Mouse (Mus musculus): ENCODE measurements at regions not wholly inside any gene's neighbourhood (a gene's known extent, or its start where the extent isn't known, plus 50 kb on each side); places are given as distances from the start of the nearest gene placed in this dataset.

DNA sequence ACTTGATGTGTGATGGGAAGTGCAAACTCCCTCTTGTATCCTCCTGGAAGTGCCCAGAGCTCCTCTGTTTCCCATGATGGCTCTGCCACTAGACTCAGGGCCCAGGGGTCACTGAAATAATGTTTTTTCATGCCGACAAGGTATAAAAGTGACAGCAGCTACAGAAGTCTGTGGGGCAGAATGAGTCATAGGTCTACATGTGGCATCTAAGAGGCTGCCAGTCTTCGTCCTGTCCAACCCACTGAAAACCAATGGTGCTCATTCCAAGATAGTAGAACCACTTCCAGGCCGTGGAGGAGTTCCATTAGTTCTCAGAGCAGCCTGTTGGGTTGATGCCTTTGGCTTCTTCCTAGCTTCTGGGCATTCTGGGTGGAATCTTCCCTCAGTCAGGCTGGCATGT, 65.3 kb upstream of the Atp1a1 start:
- Histone ChIP-seq H3K27me3 (ENCODE audit: control insufficient read depth, insufficient read depth, low read length) (no peaks in the 10 kb centered on the region), H3K4me3 (ENCODE audit: low read depth, low read length) (no peak overlapping the region), H3K9ac (ENCODE audit: low read length) (no peak overlapping the region), H3K27ac (replicated peaks) (no peak overlapping the region; the same call in 1 of the 2 replicates), H3K36me3 (ENCODE audit: control insufficient read depth, insufficient read depth, low read length) (no peaks in the 10 kb centered on the region), H3K4me2 (replicated peaks; ENCODE audit: low read depth) (no peak overlapping the region), H3K9me3 (ENCODE audit: control insufficient read depth, low read length) (no peaks in the 10 kb centered on the region), H3K4me1 (replicated peaks; ENCODE audit: control insufficient read depth, insufficient read depth) (peaks cover 6% of the 10 kb centered on the region)
- 65% methylated on average over 3 of the region's 3 CpGs for WGBS
- ATAC-seq (ENCODE audit: low FRiP score, low TSS enrichment) (no peak), DNase-seq (ENCODE audit: low spot score) (no peak)
- TF ChIP-seq EP300 (optimal IDR thresholded peaks at IDR 0.05) (no peak), CTCF (IDR thresholded peaks at IDR 0.05; ENCODE audit: low read depth) (no peak)

DNA sequence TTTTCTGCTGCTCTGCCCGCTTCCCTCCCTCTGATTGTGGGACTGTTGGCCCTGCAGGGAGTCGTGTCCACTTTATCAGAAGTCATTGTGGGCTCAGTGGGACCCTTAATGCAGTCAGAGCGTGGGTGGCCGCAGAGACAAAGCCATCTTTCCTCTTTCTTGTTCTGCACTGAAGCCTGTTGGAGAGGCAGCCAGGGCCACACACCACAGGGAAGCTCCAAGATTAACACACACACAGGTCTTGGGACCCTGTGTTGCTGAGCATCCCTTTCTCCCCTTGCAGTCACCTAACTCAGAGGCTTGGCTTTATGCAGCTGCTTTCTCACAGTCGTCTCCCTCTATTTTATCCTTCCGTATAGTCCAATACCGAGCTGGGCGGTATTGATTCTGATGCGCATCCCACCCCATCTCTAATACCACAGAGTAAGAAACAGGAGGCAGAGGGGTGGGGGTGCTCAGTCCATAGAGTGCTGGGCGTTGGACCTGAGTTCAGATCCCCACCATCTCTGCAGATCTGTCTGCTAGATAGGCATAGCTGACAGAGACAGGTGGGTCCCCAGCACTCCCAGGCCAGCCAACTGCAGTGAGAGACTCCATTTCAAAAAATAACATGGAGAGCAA, 63.4 kb upstream of the Atp1a1 start:
- Histone ChIP-seq H3K36me3 (ENCODE audit: control insufficient read depth, insufficient read depth, low read length) (no peaks in the 10 kb centered on the region), H3K4me3 (ENCODE audit: low read depth, low read length) (0 out of 2 replicates have a peak overlapping the region, but pooled peaks have one; percentile 6), H3K9ac (ENCODE audit: low read length) (peak overlapping the region; percentile 32), H3K9me3 (ENCODE audit: control insufficient read depth, low read length) (no peaks in the 10 kb centered on the region), H3K4me2 (replicated peaks; ENCODE audit: low read depth) (peak overlapping the region; percentile 38), H3K4me1 (replicated peaks; ENCODE audit: control insufficient read depth, insufficient read depth) (peaks cover 6% of the 10 kb centered on the region), H3K27ac (replicated peaks) (peak overlapping the region; percentile 96), H3K27me3 (ENCODE audit: control insufficient read depth, insufficient read depth, low read length) (no peaks in the 10 kb centered on the region)
- no peak for ATAC-seq (ENCODE audit: low FRiP score, low TSS enrichment)
- DNase-seq (ENCODE audit: low spot score), result no peak
- 63% methylated on average over 10 of the region's 10 CpGs for WGBS
- TF ChIP-seq EP300 (optimal IDR thresholded peaks at IDR 0.05) (no peak), CTCF (IDR thresholded peaks at IDR 0.05; ENCODE audit: low read depth) (no peak)

DNA sequence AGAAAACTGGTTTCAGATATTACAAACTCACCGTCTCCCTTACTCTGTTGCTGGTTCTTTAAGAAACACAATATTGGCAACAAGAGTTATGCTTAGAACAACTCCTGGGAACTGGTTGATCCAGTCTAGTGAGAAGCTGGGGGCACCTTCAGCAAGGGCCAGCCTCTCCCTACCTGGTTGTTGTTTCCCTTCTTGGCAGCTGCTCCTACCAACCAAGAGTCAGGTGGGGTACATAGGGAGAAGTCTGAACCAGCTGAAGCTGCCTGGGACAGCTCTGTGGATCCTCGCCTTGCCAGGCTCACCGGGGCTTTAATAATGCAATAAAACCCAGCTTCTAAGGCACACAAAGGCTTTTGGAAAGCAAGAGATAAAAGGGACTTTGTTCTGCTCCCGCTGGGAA, 62.7 kb upstream of the Atp1a1 start:
- peak overlapping the region; percentile 32 for H3K9ac ChIP-seq (ENCODE audit: low read length)
- ATAC-seq (ENCODE audit: low FRiP score, low TSS enrichment) (peak; percentile 96), DNase-seq (ENCODE audit: low spot score) (peak; percentile 86)
- no peaks in the 10 kb centered on the region for H3K27me3 ChIP-seq (ENCODE audit: control insufficient read depth, insufficient read depth, low read length)
- peaks cover 6% of the 10 kb centered on the region for H3K4me1 ChIP-seq (replicated peaks; ENCODE audit: control insufficient read depth, insufficient read depth)
- H3K4me2 ChIP-seq (replicated peaks; ENCODE audit: low read depth), result peak overlapping the region; percentile 38
- H3K9me3 ChIP-seq (ENCODE audit: control insufficient read depth, low read length), result no peaks in the 10 kb centered on the region
- peak overlapping the region; percentile 96 for H3K27ac ChIP-seq (replicated peaks)
- 38% methylated on average over 4 of the region's 4 CpGs for WGBS
- H3K36me3 ChIP-seq (ENCODE audit: control insufficient read depth, insufficient read depth, low read length), result no peaks in the 10 kb centered on the region
- peak; percentile 93 for TF ChIP-seq EP300 (optimal IDR thresholded peaks at IDR 0.05)
- TF ChIP-seq CTCF (IDR thresholded peaks at IDR 0.05; ENCODE audit: low read depth), result no peak
- H3K4me3 ChIP-seq (ENCODE audit: low read depth, low read length), result 0 out of 2 replicates have a peak overlapping the region, but pooled peaks have one; percentile 6

DNA sequence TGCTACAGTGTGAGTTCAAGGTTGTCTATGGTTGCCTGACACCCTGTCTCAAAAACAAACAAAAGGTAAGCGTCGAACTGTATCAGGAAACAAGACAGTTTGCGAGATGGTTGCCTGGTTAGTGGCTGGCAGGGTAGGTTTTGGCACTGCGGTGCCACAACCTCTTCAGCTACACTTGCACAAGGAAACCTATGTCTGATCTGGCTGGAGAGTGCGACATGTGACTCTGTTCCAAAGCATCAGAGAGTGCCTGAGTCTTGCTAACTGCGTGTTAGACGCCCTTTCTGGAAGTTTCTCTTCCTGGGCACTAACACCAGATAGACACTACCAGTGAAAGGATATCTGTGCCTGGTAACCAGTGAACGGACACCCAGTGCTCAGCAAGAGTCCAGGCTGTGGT, 62.1 kb upstream of the Atp1a1 start:
- no peak overlapping the region for H3K4me3 ChIP-seq (ENCODE audit: low read depth, low read length)
- no peaks in the 10 kb centered on the region for H3K9me3 ChIP-seq (ENCODE audit: control insufficient read depth, low read length)
- ATAC-seq (ENCODE audit: low FRiP score, low TSS enrichment) (peak; percentile 22), DNase-seq (ENCODE audit: low spot score) (peak; percentile 28)
- 68% methylated on average over 8 of the region's 8 CpGs for WGBS
- peak overlapping the region; percentile 25; the same call in 1 of the 2 replicates for H3K4me2 ChIP-seq (replicated peaks; ENCODE audit: low read depth)
- no peak for TF ChIP-seq CTCF (IDR thresholded peaks at IDR 0.05; ENCODE audit: low read depth)
- no peak for TF ChIP-seq EP300 (optimal IDR thresholded peaks at IDR 0.05)
- H3K4me1 ChIP-seq (replicated peaks; ENCODE audit: control insufficient read depth, insufficient read depth), result peaks cover 6% of the 10 kb centered on the region
- peak overlapping the region; percentile 93 for H3K27ac ChIP-seq (replicated peaks)
- no peak overlapping the region for H3K9ac ChIP-seq (ENCODE audit: low read length)
- H3K27me3 ChIP-seq (ENCODE audit: control insufficient read depth, insufficient read depth, low read length), result no peaks in the 10 kb centered on the region
- H3K36me3 ChIP-seq (ENCODE audit: control insufficient read depth, insufficient read depth, low read length), result no peaks in the 10 kb centered on the region

- Histone ChIP-seq H3K27ac (replicated peaks) (no peak overlapping the region), H3K27me3 (ENCODE audit: control insufficient read depth, insufficient read depth, low read length) (no peaks in the 10 kb centered on the region), H3K9me3 (ENCODE audit: control insufficient read depth, low read length) (no peaks in the 10 kb centered on the region), H3K4me2 (replicated peaks; ENCODE audit: low read depth) (no peak overlapping the region), H3K4me3 (ENCODE audit: low read depth, low read length) (no peak overlapping the region), H3K4me1 (replicated peaks; ENCODE audit: control insufficient read depth, insufficient read depth) (no peaks in the 10 kb centered on the region), H3K36me3 (ENCODE audit: control insufficient read depth, insufficient read depth, low read length) (no peaks in the 10 kb centered on the region), H3K9ac (ENCODE audit: low read length) (no peak overlapping the region)
- no peak; the same call in 1 of the 2 replicates for ATAC-seq (ENCODE audit: low FRiP score, low TSS enrichment)
- no peak for DNase-seq (ENCODE audit: low spot score)
- 50% methylated on average over 9 of the region's 9 CpGs for WGBS
- no peak for TF ChIP-seq CTCF (IDR thresholded peaks at IDR 0.05; ENCODE audit: low read depth)
- no peak for TF ChIP-seq EP300 (optimal IDR thresholded peaks at IDR 0.05)
These were observed 56.9 kb upstream of the Atp1a1 start for GRCm38 (mm10) chr3:101661184-101661992.

DNA sequence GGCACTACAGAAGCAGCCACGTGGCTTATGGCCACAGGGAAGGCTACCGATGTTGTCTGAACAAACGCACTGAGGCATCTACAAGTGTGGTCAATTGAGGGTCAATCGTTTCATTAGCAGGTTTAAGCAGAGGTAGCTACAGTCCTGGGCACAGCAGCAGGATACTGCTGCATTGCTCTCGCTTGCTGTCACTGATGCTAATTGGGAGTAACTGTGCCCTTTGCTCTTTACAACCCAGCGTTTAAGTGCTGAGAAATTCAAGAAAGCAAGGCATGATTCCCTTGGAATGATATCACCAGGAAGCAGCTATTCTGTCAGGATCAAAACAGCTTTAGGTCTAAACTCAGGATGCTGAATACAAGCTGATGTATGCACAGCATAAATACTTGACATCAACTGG, 56.2 kb upstream of the Atp1a1 start:
- ATAC-seq (ENCODE audit: low FRiP score, low TSS enrichment) (no peak), DNase-seq (ENCODE audit: low spot score) (no peak)
- H3K9ac ChIP-seq (ENCODE audit: low read length), result no peak overlapping the region
- H3K27ac ChIP-seq (replicated peaks), result no peak overlapping the region
- H3K27me3 ChIP-seq (ENCODE audit: control insufficient read depth, insufficient read depth, low read length), result no peaks in the 10 kb centered on the region
- H3K9me3 ChIP-seq (ENCODE audit: control insufficient read depth, low read length), result no peaks in the 10 kb centered on the region
- H3K4me1 ChIP-seq (replicated peaks; ENCODE audit: control insufficient read depth, insufficient read depth), result no peaks in the 10 kb centered on the region
- H3K36me3 ChIP-seq (ENCODE audit: control insufficient read depth, insufficient read depth, low read length), result no peaks in the 10 kb centered on the region
- no peak overlapping the region for H3K4me3 ChIP-seq (ENCODE audit: low read depth, low read length)
- no peak overlapping the region for H3K4me2 ChIP-seq (replicated peaks; ENCODE audit: low read depth)
- TF ChIP-seq CTCF (IDR thresholded peaks at IDR 0.05; ENCODE audit: low read depth), result no peak
- no peak for TF ChIP-seq EP300 (optimal IDR thresholded peaks at IDR 0.05)
- 67% methylated on average over 6 of the region's 6 CpGs for WGBS

All from stomach, postnatal 0 days (tissue).